Mouse (Mus musculus) olfactory bulb, adult 2 months (tissue): ENCODE measurements around the gene Bmp4.

Source experiments
- CTCF ChIP-seq: fragments of 200-500 bp; IDR thresholded peaks from 2 replicates; pipeline ENCODE4 v1.5.1; 2012; ENCODE audit warnings: low read depth, mild to moderate bottlenecking, low read length, moderate library complexity; ENCODE audit not compliant: insufficient read depth
- POLR2A ChIP-seq: fragments of 200-500 bp; IDR thresholded peaks from 2 replicates; pipeline ENCODE4 v1.6.1; 2012; ENCODE audit warnings: mild to moderate bottlenecking, low read depth, low read length, moderate library complexity; ENCODE audit not compliant: insufficient read depth

DNA sequence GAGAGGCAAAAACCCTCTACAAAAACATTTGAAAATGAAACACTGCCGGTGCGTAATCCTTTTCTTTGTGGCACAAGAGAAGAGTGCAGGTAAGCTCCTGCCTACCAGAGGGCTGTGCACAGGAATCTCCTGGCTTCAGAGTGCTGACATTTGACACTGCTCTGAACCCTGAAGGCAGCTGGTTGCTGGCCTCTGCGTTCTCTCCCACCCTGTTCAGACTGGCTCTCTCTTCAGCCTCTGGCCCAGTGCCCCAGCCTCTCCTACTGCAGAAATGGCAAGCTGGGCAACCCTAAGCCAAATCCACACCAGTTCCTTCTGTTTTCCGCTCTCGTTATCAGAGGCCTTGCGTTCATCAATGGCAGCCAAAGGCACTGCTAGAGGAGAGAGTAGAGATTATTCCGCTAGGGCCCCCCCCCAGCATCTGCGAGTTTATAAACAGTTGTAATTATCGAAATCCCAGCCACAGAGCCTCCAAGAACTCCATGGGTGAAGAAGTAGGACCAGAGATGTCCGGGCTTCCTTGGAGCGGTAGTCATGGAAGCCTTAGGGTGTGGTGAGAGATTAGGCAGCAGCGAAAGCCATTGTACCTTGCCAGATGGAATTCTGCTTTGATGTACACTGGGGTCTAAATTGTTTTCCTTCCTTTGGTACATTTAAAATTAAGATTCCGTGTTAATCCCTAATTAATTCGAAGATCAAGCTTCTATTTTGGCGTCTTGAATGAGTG, 28.1 kb upstream of the Bmp4 start:
- TF ChIP-seq CTCF (no peak), POLR2A (no peak)
